Mouse (Mus musculus) G1E-ER4 (cell line): ENCODE measurements around the gene Mcrip1. TPM values are rescaled to one million over a fixed set of nuclear protein-coding genes. Genes with fewer than 3 reads are reported as not detected.

Experiments used
- GATA1 ChIP-seq: IDR thresholded peaks from one replicate; pipeline ENCODE4 v1.8.0; 2012; ENCODE audit warnings: low read length, inconsistent platforms
- polyA plus RNA-seq: library from polyadenylated mRNA; stranded (reverse); fragments of >175 nt; gene quantifications from 2 replicates; pipeline ENCODE4 v1.2.3, GENCODE M21; 2012

Mcrip1 gene
- polyA plus RNA-seq, 1 experiment: 170 TPM

GRCm38 (mm10) chr11:120578024-120578693 is 28.6 kb upstream of the Mcrip1 start:
- no peak for TF ChIP-seq GATA1

GRCm38 (mm10) chr11:120577211-120578023 is 27.9 kb upstream of the Mcrip1 start:
- TF ChIP-seq GATA1: no peak

GRCm38 (mm10) chr11:120576365-120576981 is 26.9 kb upstream of the Mcrip1 start:
- no peak for TF ChIP-seq GATA1

GRCm38 (mm10) chr11:120575940-120576339 is 26.4 kb upstream of the Mcrip1 start:
- TF ChIP-seq GATA1: no peak

- no peak for TF ChIP-seq GATA1
Observed at GRCm38 (mm10) chr11:120575046-120575445, 25.5 kb upstream of the Mcrip1 start.

GRCm38 (mm10) chr11:120574278-120574600 is 24.7 kb upstream of the Mcrip1 start:
- TF ChIP-seq GATA1: no peak

- TF ChIP-seq GATA1: no peak
Observed at GRCm38 (mm10) chr11:120573585-120574277, 24.2 kb upstream of the Mcrip1 start.

- TF ChIP-seq GATA1: no peak
Observed at GRCm38 (mm10) chr11:120572752-120573584, 23.4 kb upstream of the Mcrip1 start, which contains the start of gene P4hb. TSS of gene P4hb (minus strand) at chr11:120573253.

- TF ChIP-seq GATA1: no peak
Observed at GRCm38 (mm10) chr11:120572417-120572751, 22.9 kb upstream of the Mcrip1 start.

GRCm38 (mm10) chr11:120571754-120572416 is 22.4 kb upstream of the Mcrip1 start:
- TF ChIP-seq GATA1: no peak

- TF ChIP-seq GATA1: no peak
Observed at GRCm38 (mm10) chr11:120571122-120571521, 21.6 kb upstream of the Mcrip1 start.

- TF ChIP-seq GATA1: no peak
Observed at GRCm38 (mm10) chr11:120568324-120568723, 18.8 kb upstream of the Mcrip1 start.

GRCm38 (mm10) chr11:120565114-120565513 is 15.6 kb upstream of the Mcrip1 start:
- no peak for TF ChIP-seq GATA1

GRCm38 (mm10) chr11:120562949-120563348 is 13.4 kb upstream of the Mcrip1 start:
- TF ChIP-seq GATA1: no peak
